Mouse (Mus musculus) cerebellum, adult 2 months (tissue): ENCODE data around the gene Limk2.

Experiments used
- CTCF ChIP-seq: fragments of 200-500 bp; IDR thresholded peaks from 2 replicates; pipeline ENCODE4 v1.5.1; 2011; ENCODE audit warnings: low read depth, mild to moderate bottlenecking, control low read depth, low read length, moderate library complexity, borderline replicate concordance; ENCODE audit not compliant: insufficient read depth
- POLR2A ChIP-seq: fragments of 200-500 bp; IDR thresholded peaks from 2 replicates; pipeline ENCODE4 v1.6.1; 2011; ENCODE audit warnings: low read length, control low read depth, borderline replicate concordance; ENCODE audit not compliant: insufficient read depth

GRCm38 (mm10) chr11:3294641-3295040 is 114.3 kb downstream of the Limk2 start:
- TF ChIP-seq CTCF (no peak), POLR2A (no peak)
